Mouse (Mus musculus) heart, postnatal 4 days (tissue): ENCODE results near the gene Atp2b1. TPM values are rescaled to one million over a fixed set of nuclear protein-coding genes. Genes with fewer than 3 reads are reported as not detected.
"Not testable (repeated sequence)": the region's sequence is repeated elsewhere in the genome, so short reads cannot be mapped to it uniquely, and the experiment has no call there.

ENCODE experiments used
- DNase-seq: peaks from one replicate; pipeline ENCODE4 v3.0.0; 2021
- total RNA-seq, 2 experiments: library from RNA; stranded (reverse); gene quantifications; 2 replicates each; pipeline ENCODE4 v1.2.3; 2021

Gene Atp2b1
- total RNA-seq, 2 experiments from 2014 or later = 82.7 to 83.4 TPM

GRCm38 (mm10) chr10:98962092-98962491 is 47.9 kb downstream of the Atp2b1 start:
- no peak for DNase-seq

- DNase-seq = no peak
Observed at GRCm38 (mm10) chr10:98966407-98967215, 52.4 kb downstream of the Atp2b1 start.

- DNase-seq = no peak
Observed at GRCm38 (mm10) chr10:98967240-98967891, 53.2 kb downstream of the Atp2b1 start.

GRCm38 (mm10) chr10:98970917-98971316 is 56.7 kb downstream of the Atp2b1 start:
- DNase-seq = no peak

GRCm38 (mm10) chr10:98972359-98972758 is 58.2 kb downstream of the Atp2b1 start:
- DNase-seq = no peak

GRCm38 (mm10) chr10:98972912-98973605 is 58.9 kb downstream of the Atp2b1 start:
- no peak for DNase-seq

GRCm38 (mm10) chr10:98974645-98975044 is 60.4 kb downstream of the Atp2b1 start:
- no peak for DNase-seq

- DNase-seq = no peak
Observed at GRCm38 (mm10) chr10:98975611-98976010, 61.4 kb downstream of the Atp2b1 start.

- no peak for DNase-seq
Observed at GRCm38 (mm10) chr10:98976877-98977494, 62.8 kb downstream of the Atp2b1 start.

- DNase-seq = no peak
Observed at GRCm38 (mm10) chr10:98978766-98979165, 64.6 kb downstream of the Atp2b1 start.

- DNase-seq = no peak
Observed at GRCm38 (mm10) chr10:98979296-98979695, 65.1 kb downstream of the Atp2b1 start.

- DNase-seq = no peak
Observed at GRCm38 (mm10) chr10:98979951-98980350, 65.7 kb downstream of the Atp2b1 start.

GRCm38 (mm10) chr10:98991964-98992363 is 77.8 kb downstream of the Atp2b1 start:
- no peak for DNase-seq

GRCm38 (mm10) chr10:98993186-98993585 is 79.0 kb downstream of the Atp2b1 start:
- DNase-seq = no peak

- DNase-seq = not testable (repeated sequence)
Observed at GRCm38 (mm10) chr10:98995016-98995747, 81.0 kb downstream of the Atp2b1 start.

- DNase-seq = no peak
Observed at GRCm38 (mm10) chr10:99004866-99005265, 90.7 kb downstream of the Atp2b1 start.

GRCm38 (mm10) chr10:99011084-99011483 is 96.9 kb downstream of the Atp2b1 start:
- no peak for DNase-seq

- no peak for DNase-seq
Observed at GRCm38 (mm10) chr10:99012086-99012485, 97.9 kb downstream of the Atp2b1 start.

GRCm38 (mm10) chr10:99014737-99015136 is 100.5 kb downstream of the Atp2b1 start:
- no peak for DNase-seq

- DNase-seq = no peak
Observed at GRCm38 (mm10) chr10:99016996-99017395, 102.8 kb downstream of the Atp2b1 start.

GRCm38 (mm10) chr10:99027462-99027861 is 113.3 kb downstream of the Atp2b1 start:
- DNase-seq = no peak

- DNase-seq = no peak
Observed at GRCm38 (mm10) chr10:99029844-99030243, 115.6 kb downstream of the Atp2b1 start.
